Mouse (Mus musculus): ENCODE measurements around the gene Gm28035. TPM values are rescaled to one million over a fixed set of nuclear protein-coding genes. Genes with fewer than 3 reads are reported as not detected.

Gm28035 gene
- polyA plus RNA-seq, 1 experiment from 2014 or later, result 0.15 TPM

DNA sequence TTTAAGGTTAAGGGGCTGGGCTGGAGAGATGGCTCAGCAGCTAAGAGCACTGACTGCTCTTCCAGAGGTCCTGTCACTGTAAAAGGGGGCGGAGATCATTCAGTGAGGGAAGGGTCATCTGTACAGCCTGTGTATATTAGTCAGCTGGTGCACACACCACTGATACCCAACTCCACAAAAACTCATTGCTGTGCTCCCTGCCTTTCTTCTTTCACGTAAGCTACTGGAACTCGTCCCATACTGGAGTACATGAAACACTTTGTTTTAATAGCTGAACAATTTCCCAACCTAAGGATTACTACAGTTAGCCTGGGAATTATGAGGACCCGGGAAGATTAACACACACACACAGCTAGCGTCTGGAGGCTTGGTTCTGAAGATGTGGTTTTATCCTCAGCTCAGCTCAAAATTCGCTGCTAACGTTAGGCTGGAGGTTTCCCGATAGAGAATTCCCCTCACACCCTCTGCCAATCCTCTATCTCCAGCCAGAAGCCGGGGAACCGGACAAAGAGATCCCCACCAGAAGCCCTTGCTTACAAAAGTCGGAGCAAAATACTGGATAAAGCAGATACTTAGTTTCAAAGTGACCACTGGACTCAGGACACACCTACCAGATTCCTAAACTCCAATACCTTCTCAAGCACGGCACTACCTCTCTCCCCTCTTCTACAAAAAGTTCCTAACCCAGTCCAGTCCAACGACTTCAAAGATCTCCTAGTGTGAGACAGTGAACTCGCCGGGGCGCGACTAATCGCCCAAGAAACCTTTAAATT is 3.8 kb upstream of the Gm28035 start:
- H3K27ac ChIP-seq (ENCODE audit: low read depth, low read length), result peak overlapping the region; percentile 69
- ATAC-seq (ENCODE audit: low read depth), result no peak
- peaks cover 16% of the 10 kb centered on the region for H3K4me1 ChIP-seq (ENCODE audit: control insufficient read depth, insufficient read depth, low read length)
- peak overlapping the region; percentile 73 for H3K4me2 ChIP-seq (ENCODE audit: low read depth, low read length)
- H3K4me3 ChIP-seq (ENCODE audit: low read depth, low read length), result peak overlapping the region; percentile 92
- H3K36me3 ChIP-seq (ENCODE audit: control insufficient read depth, insufficient read depth, low read length), result peaks cover 11% of the 10 kb centered on the region; the same call in 1 of the 2 replicates
- H3K9ac ChIP-seq (replicated peaks; ENCODE audit: low read depth, low read length), result peak overlapping the region; percentile 57
- WGBS, result 3% methylated on average over 18 of the region's 18 CpGs
- no peaks in the 10 kb centered on the region for H3K27me3 ChIP-seq (ENCODE audit: control insufficient read depth, insufficient read depth, low read length)
- H3K9me3 ChIP-seq (ENCODE audit: control insufficient read depth, low read length), result no peaks in the 10 kb centered on the region

GRCm38 (mm10) chr2:30237199-30237880 is 3.0 kb upstream of the Gm28035 start, which contains the start of gene Lrrc8a:
Gene Lrrc8a, plus strand, starts transcription at chr2:30237715.
- no peaks in the 10 kb centered on the region for H3K27me3 ChIP-seq (ENCODE audit: control insufficient read depth, insufficient read depth, low read length)
- H3K9ac ChIP-seq (replicated peaks; ENCODE audit: low read depth, low read length), result peak within 1 kb of the TSS; percentile 93
- peak within 1 kb of the TSS; percentile 91 for H3K27ac ChIP-seq (ENCODE audit: low read depth, low read length)
- ATAC-seq (ENCODE audit: low read depth), result peak; percentile 98
- peak within 1 kb of the TSS; percentile 92 for H3K4me3 ChIP-seq (ENCODE audit: low read depth, low read length)
- WGBS, result 0% methylated on average over 60 of the region's 67 CpGs
- peaks cover 18% of the 10 kb centered on the region for H3K4me1 ChIP-seq (ENCODE audit: control insufficient read depth, insufficient read depth, low read length)
- H3K4me2 ChIP-seq (ENCODE audit: low read depth, low read length), result peak within 1 kb of the TSS; percentile 91
- H3K36me3 ChIP-seq (ENCODE audit: control insufficient read depth, insufficient read depth, low read length), result peaks cover 11% of the 10 kb centered on the region; the same call in 1 of the 2 replicates
- no peaks in the 10 kb centered on the region for H3K9me3 ChIP-seq (ENCODE audit: control insufficient read depth, low read length)

GRCm38 (mm10) chr2:30237881-30238280 is 2.5 kb upstream of the Gm28035 start:
- H3K27me3 ChIP-seq (ENCODE audit: control insufficient read depth, insufficient read depth, low read length), result no peaks in the 10 kb centered on the region
- peaks cover 11% of the 10 kb centered on the region; the same call in 1 of the 2 replicates for H3K36me3 ChIP-seq (ENCODE audit: control insufficient read depth, insufficient read depth, low read length)
- H3K9me3 ChIP-seq (ENCODE audit: control insufficient read depth, low read length), result no peaks in the 10 kb centered on the region
- H3K27ac ChIP-seq (ENCODE audit: low read depth, low read length), result peak overlapping the region; percentile 91
- WGBS, result under 1% methylated on average over 33 of the region's 42 CpGs
- H3K4me1 ChIP-seq (ENCODE audit: control insufficient read depth, insufficient read depth, low read length), result peaks cover 18% of the 10 kb centered on the region
- peak overlapping the region; percentile 91 for H3K4me2 ChIP-seq (ENCODE audit: low read depth, low read length)
- H3K9ac ChIP-seq (replicated peaks; ENCODE audit: low read depth, low read length), result peak overlapping the region; percentile 93
- peak overlapping the region; percentile 92 for H3K4me3 ChIP-seq (ENCODE audit: low read depth, low read length)
- ATAC-seq (ENCODE audit: low read depth), result peak; percentile 87

- H3K36me3 ChIP-seq (ENCODE audit: control insufficient read depth, insufficient read depth, low read length), result peaks cover 18% of the 10 kb centered on the region
- H3K27ac ChIP-seq (ENCODE audit: low read depth, low read length), result no peak overlapping the region
- WGBS, result 83% methylated on average over 3 of the region's 3 CpGs
- no peaks in the 10 kb centered on the region for H3K27me3 ChIP-seq (ENCODE audit: control insufficient read depth, insufficient read depth, low read length)
- peak overlapping the region; percentile 91 for H3K4me2 ChIP-seq (ENCODE audit: low read depth, low read length)
- peaks cover 18% of the 10 kb centered on the region for H3K4me1 ChIP-seq (ENCODE audit: control insufficient read depth, insufficient read depth, low read length)
- no peaks in the 10 kb centered on the region for H3K9me3 ChIP-seq (ENCODE audit: control insufficient read depth, low read length)
- no peak for ATAC-seq (ENCODE audit: low read depth)
- peak overlapping the region; percentile 92 for H3K4me3 ChIP-seq (ENCODE audit: low read depth, low read length)
- H3K9ac ChIP-seq (replicated peaks; ENCODE audit: low read depth, low read length), result peak overlapping the region; percentile 93; the same call in 1 of the 2 replicates
Measured at GRCm38 (mm10) chr2:30238906-30239465, 1.4 kb upstream of the Gm28035 start.

GRCm38 (mm10) chr2:30239777-30240176 is 590 bp upstream of the Gm28035 start:
- H3K4me2 ChIP-seq (ENCODE audit: low read depth, low read length), result no peak overlapping the region
- no peak overlapping the region for H3K9ac ChIP-seq (replicated peaks; ENCODE audit: low read depth, low read length)
- no peaks in the 10 kb centered on the region for H3K27me3 ChIP-seq (ENCODE audit: control insufficient read depth, insufficient read depth, low read length)
- 80% methylated on average over 4 of the region's 4 CpGs for WGBS
- H3K27ac ChIP-seq (ENCODE audit: low read depth, low read length), result no peak overlapping the region
- no peak overlapping the region for H3K4me3 ChIP-seq (ENCODE audit: low read depth, low read length)
- no peaks in the 10 kb centered on the region for H3K9me3 ChIP-seq (ENCODE audit: control insufficient read depth, low read length)
- ATAC-seq (ENCODE audit: low read depth), result no peak
- H3K36me3 ChIP-seq (ENCODE audit: control insufficient read depth, insufficient read depth, low read length), result peaks cover 18% of the 10 kb centered on the region
- H3K4me1 ChIP-seq (ENCODE audit: control insufficient read depth, insufficient read depth, low read length), result peaks cover 18% of the 10 kb centered on the region

- Histone ChIP-seq H3K4me2 (ENCODE audit: low read depth, low read length) (no peak overlapping the region), H3K9me3 (ENCODE audit: control insufficient read depth, low read length) (no peaks in the 10 kb centered on the region), H3K36me3 (ENCODE audit: control insufficient read depth, insufficient read depth, low read length) (peaks cover 18% of the 10 kb centered on the region), H3K4me3 (ENCODE audit: low read depth, low read length) (no peak overlapping the region), H3K27me3 (ENCODE audit: control insufficient read depth, insufficient read depth, low read length) (no peaks in the 10 kb centered on the region), H3K9ac (replicated peaks; ENCODE audit: low read depth, low read length) (no peak overlapping the region), H3K4me1 (ENCODE audit: control insufficient read depth, insufficient read depth, low read length) (peaks cover 13% of the 10 kb centered on the region), H3K27ac (ENCODE audit: low read depth, low read length) (no peak overlapping the region)
- WGBS, result 33% methylated on average over 4 of the region's 4 CpGs
- ATAC-seq (ENCODE audit: low read depth), result no peak
Measured at GRCm38 (mm10) chr2:30242509-30242908, 2.1 kb downstream of the Gm28035 start.

GRCm38 (mm10) chr2:30243391-30243790 is 3.0 kb downstream of the Gm28035 start:
- no peak for ATAC-seq (ENCODE audit: low read depth)
- H3K9me3 ChIP-seq (ENCODE audit: control insufficient read depth, low read length), result no peaks in the 10 kb centered on the region
- WGBS, result 83% methylated on average over 4 of the region's 4 CpGs
- H3K4me1 ChIP-seq (ENCODE audit: control insufficient read depth, insufficient read depth, low read length), result peaks cover 12% of the 10 kb centered on the region
- H3K27ac ChIP-seq (ENCODE audit: low read depth, low read length), result no peak overlapping the region
- no peak overlapping the region for H3K9ac ChIP-seq (replicated peaks; ENCODE audit: low read depth, low read length)
- H3K4me2 ChIP-seq (ENCODE audit: low read depth, low read length), result no peak overlapping the region
- H3K36me3 ChIP-seq (ENCODE audit: control insufficient read depth, insufficient read depth, low read length), result peaks cover 24% of the 10 kb centered on the region
- H3K4me3 ChIP-seq (ENCODE audit: low read depth, low read length), result no peak overlapping the region
- H3K27me3 ChIP-seq (ENCODE audit: control insufficient read depth, insufficient read depth, low read length), result no peaks in the 10 kb centered on the region

GRCm38 (mm10) chr2:30244595-30245178 is 4.3 kb downstream of the Gm28035 start:
- Histone ChIP-seq H3K27ac (ENCODE audit: low read depth, low read length) (no peak overlapping the region), H3K4me1 (ENCODE audit: control insufficient read depth, insufficient read depth, low read length) (0 out of 2 replicates have a peak, but pooled peaks cover 2% of the 10 kb centered on the region)

More at GRCm38 (mm10) chr2:30244595-30245178, 4.3 kb downstream of the Gm28035 start:
- H3K9me3 ChIP-seq (ENCODE audit: control insufficient read depth, low read length), result no peaks in the 10 kb centered on the region
- 84% methylated on average over 7 of the region's 7 CpGs for WGBS
- H3K4me2 ChIP-seq (ENCODE audit: low read depth, low read length), result no peak overlapping the region
- no peak overlapping the region for H3K9ac ChIP-seq (replicated peaks; ENCODE audit: low read depth, low read length)
- peaks cover 32% of the 10 kb centered on the region for H3K36me3 ChIP-seq (ENCODE audit: control insufficient read depth, insufficient read depth, low read length)
- ATAC-seq (ENCODE audit: low read depth), result no peak
- H3K4me3 ChIP-seq (ENCODE audit: low read depth, low read length), result no peak overlapping the region
- no peaks in the 10 kb centered on the region for H3K27me3 ChIP-seq (ENCODE audit: control insufficient read depth, insufficient read depth, low read length)
